Mouse (Mus musculus): ENCODE measurements around the gene Rab40c.

DNA sequence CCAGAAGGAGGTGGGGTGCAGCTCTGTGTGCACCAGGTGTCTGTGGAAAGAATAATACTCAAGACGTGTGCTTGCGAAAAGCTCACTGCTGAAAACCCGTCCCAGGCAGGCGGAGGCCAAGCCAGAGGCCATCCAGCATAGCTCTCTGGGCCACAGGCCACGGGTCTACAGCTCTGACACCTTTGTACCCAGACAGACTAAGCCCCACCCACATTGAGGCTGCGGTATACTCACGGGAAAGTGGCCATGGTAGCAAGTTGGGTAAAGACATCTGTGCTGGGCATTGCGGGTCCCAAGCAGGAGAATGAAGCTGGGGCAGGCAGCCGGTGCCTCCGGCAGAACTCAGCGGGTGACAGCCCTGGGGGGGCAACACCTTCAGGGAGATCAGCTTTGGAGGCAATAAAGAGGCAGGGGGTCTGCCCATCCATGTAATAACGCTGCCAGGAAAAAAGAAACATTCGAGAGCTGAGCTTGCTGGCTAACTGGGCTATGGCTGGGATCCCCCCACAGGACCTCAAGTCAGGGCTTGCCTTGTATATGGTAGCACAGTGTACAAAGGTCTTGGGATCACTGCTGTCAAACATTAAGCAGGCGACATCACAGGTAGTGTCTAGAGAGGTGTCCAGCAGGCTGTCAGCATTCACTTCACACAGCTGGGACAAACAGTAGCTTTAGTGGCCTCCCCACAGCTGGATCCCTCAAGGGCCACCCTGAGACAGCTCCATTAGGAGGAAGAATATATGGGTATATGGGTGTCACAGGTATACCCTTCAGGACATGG is 79.9 kb downstream of the Rab40c start:
- TF ChIP-seq CTCF (IDR thresholded peaks at IDR 0.05; ENCODE audit: borderline replicate concordance, insufficient read depth, low read depth, low read length) (no peak), POLR2A (IDR thresholded peaks at IDR 0.05; ENCODE audit: borderline replicate concordance, insufficient read depth, low read length) (no peak)
